Mouse (Mus musculus) C2C12 (cell line): ENCODE results near the gene Usp8. TPM values are rescaled to one million over a fixed set of nuclear protein-coding genes. Genes with fewer than 3 reads are reported as not detected.
A peak's percentile ranks its signal among the peaks of the same experiment; 100 is the strongest.

Source experiments
- H3K27me3 ChIP-seq: one replicate; pipeline ENCODE4 v1.6.1; 2011; ENCODE audit not compliant: control insufficient read depth, insufficient read depth, insufficient read length
- H3K36me3 ChIP-seq: one replicate; pipeline ENCODE4 v1.6.1; 2011; ENCODE audit not compliant: control insufficient read depth, insufficient read depth
- H3K4me3 ChIP-seq: one replicate; pipeline ENCODE4 v1.5.1; 2011; ENCODE audit warnings: mild to moderate bottlenecking, control low read depth; ENCODE audit not compliant: poor library complexity, insufficient read depth, severe bottlenecking
- H3K79me2 ChIP-seq: one replicate; pipeline ENCODE4 v1.6.1; 2011; ENCODE audit not compliant: control insufficient read depth, insufficient read depth
- H3K79me3 ChIP-seq: one replicate; pipeline ENCODE4 v1.6.1; 2011; ENCODE audit warnings: low read depth, control low read depth
- H3ac ChIP-seq: one replicate; pipeline ENCODE3; 2011; ENCODE audit warnings: low read depth; ENCODE audit not compliant: control insufficient read depth, insufficient read length
- CEBPB ChIP-seq: IDR thresholded peaks from one replicate; pipeline ENCODE4 v1.6.1; 2011; ENCODE audit warnings: low read depth, mild to moderate bottlenecking, control low read depth, moderate library complexity
- CTCF ChIP-seq: IDR thresholded peaks from one replicate; pipeline ENCODE4 v1.5.1; 2011; ENCODE audit not compliant: control insufficient read depth, insufficient read depth, insufficient read length
- FOSL1 ChIP-seq: IDR thresholded peaks from one replicate; pipeline ENCODE4 v1.8.0; 2011; ENCODE audit warnings: mild to moderate bottlenecking, low read length; ENCODE audit not compliant: poor library complexity, insufficient read depth, severe bottlenecking
- MAX ChIP-seq: IDR thresholded peaks from one replicate; pipeline ENCODE4 v1.6.1; 2011; ENCODE audit warnings: mild to moderate bottlenecking, control low read depth
- MYOD1 ChIP-seq: IDR thresholded peaks from one replicate; pipeline ENCODE4 v1.6.1; 2011; ENCODE audit warnings: low read depth; ENCODE audit not compliant: control insufficient read depth, insufficient read length
- MYOG ChIP-seq: IDR thresholded peaks from one replicate; pipeline ENCODE4 v1.6.1; 2011; ENCODE audit not compliant: control insufficient read depth, insufficient read length; ENCODE audit errors: extremely low read depth
- USF1 ChIP-seq: IDR thresholded peaks from one replicate; pipeline ENCODE4 v1.6.1; 2011; ENCODE audit warnings: low read depth, mild to moderate bottlenecking, control low read depth, moderate library complexity
- polyA plus RNA-seq: library from polyadenylated mRNA; unstranded; fragments of >200 nt; fragmentation: generic; extraction: Trizol; gene quantifications from one replicate; pipeline ENCODE4 v1.2.1, GENCODE M21; 2012; ENCODE audit warnings: missing spikeins

Gene Usp8
- polyA plus RNA-seq, 1 experiment: 13.8 TPM

- peak overlapping the region; percentile 81 for H3K4me3 ChIP-seq
- peaks cover 8% of the 10 kb centered on the region for H3K36me3 ChIP-seq
- peaks cover 95% of the 10 kb centered on the region for H3K79me2 ChIP-seq
- H3K79me3 ChIP-seq: peaks cover 84% of the 10 kb centered on the region
- TF ChIP-seq MYOD1 (no peak), CTCF (no peak), USF1 (no peak), MAX (no peak), MYOG (no peak), CEBPB (no peak)
- no peaks in the 10 kb centered on the region for H3K27me3 ChIP-seq
- H3ac ChIP-seq: peak overlapping the region; percentile 84
These were observed 32.5 kb upstream of the Usp8 start for GRCm38 (mm10) chr2:126674441-126675168.

- Histone ChIP-seq H3K36me3 (peaks cover 8% of the 10 kb centered on the region), H3K27me3 (no peaks in the 10 kb centered on the region), H3K79me2 (peaks cover 95% of the 10 kb centered on the region), H3ac (peak overlapping the region; percentile 84), H3K79me3 (peaks cover 80% of the 10 kb centered on the region), H3K4me3 (peak overlapping the region; percentile 81)
- TF ChIP-seq MAX: peak; percentile 39
- no peak for TF ChIP-seq MYOD1
These were observed 31.7 kb upstream of the Usp8 start for GRCm38 (mm10) chr2:126675169-126676121.

- no peak for TF ChIP-seq CEBPB
- no peak for TF ChIP-seq MYOD1
- TF ChIP-seq CTCF: no peak
- no peak for TF ChIP-seq MAX
- no peak for TF ChIP-seq MYOG
- TF ChIP-seq FOSL1: no peak
- TF ChIP-seq USF1: no peak
- H3K4me3 ChIP-seq: peak within 1 kb of the TSS; percentile 81
These were observed 31.0 kb upstream of the Usp8 start, which contains the start of gene Gabpb1 for GRCm38 (mm10) chr2:126676122-126676515. Gene Gabpb1 (minus strand): TSS chr2:126676337.

GRCm38 (mm10) chr2:126677366-126677765 lies 29.8 kb upstream of the Usp8 start:
- H3K27me3 ChIP-seq: no peaks in the 10 kb centered on the region
- H3K79me2 ChIP-seq: peaks cover 93% of the 10 kb centered on the region
- no peak overlapping the region for H3K4me3 ChIP-seq
- peaks cover 14% of the 10 kb centered on the region for H3K36me3 ChIP-seq
- H3K79me3 ChIP-seq: peaks cover 73% of the 10 kb centered on the region
- no peak for TF ChIP-seq MAX
- TF ChIP-seq FOSL1: no peak
- TF ChIP-seq MYOG: no peak
- TF ChIP-seq MYOD1: no peak
- TF ChIP-seq CTCF: no peak
- no peak for TF ChIP-seq CEBPB
- no peak for TF ChIP-seq USF1
- no peak overlapping the region for H3ac ChIP-seq

More at GRCm38 (mm10) chr2:126676122-126676515, 31.0 kb upstream of the Usp8 start, which contains the start of gene Gabpb1:
- peak within 1 kb of the TSS; percentile 84 for H3ac ChIP-seq
- peaks cover 78% of the 10 kb centered on the region for H3K79me3 ChIP-seq
- peaks cover 8% of the 10 kb centered on the region for H3K36me3 ChIP-seq
- peaks cover 93% of the 10 kb centered on the region for H3K79me2 ChIP-seq
- H3K27me3 ChIP-seq: no peaks in the 10 kb centered on the region

- H3K36me3 ChIP-seq: peaks cover 18% of the 10 kb centered on the region
- peaks cover 36% of the 10 kb centered on the region for H3K79me3 ChIP-seq
- H3K4me3 ChIP-seq: no peak overlapping the region
- no peak for TF ChIP-seq MAX
- no peak for TF ChIP-seq FOSL1
- no peak for TF ChIP-seq MYOG
- no peak for TF ChIP-seq CTCF
- no peak for TF ChIP-seq CEBPB
- TF ChIP-seq MYOD1: no peak
- TF ChIP-seq USF1: no peak
- no peaks in the 10 kb centered on the region for H3K27me3 ChIP-seq
- H3K79me2 ChIP-seq: peaks cover 54% of the 10 kb centered on the region
- H3ac ChIP-seq: no peak overlapping the region
These were observed 24.8 kb upstream of the Usp8 start for GRCm38 (mm10) chr2:126682333-126682732.
